Mouse (Mus musculus): ENCODE measurements around the gene Polr3e.

DNA sequence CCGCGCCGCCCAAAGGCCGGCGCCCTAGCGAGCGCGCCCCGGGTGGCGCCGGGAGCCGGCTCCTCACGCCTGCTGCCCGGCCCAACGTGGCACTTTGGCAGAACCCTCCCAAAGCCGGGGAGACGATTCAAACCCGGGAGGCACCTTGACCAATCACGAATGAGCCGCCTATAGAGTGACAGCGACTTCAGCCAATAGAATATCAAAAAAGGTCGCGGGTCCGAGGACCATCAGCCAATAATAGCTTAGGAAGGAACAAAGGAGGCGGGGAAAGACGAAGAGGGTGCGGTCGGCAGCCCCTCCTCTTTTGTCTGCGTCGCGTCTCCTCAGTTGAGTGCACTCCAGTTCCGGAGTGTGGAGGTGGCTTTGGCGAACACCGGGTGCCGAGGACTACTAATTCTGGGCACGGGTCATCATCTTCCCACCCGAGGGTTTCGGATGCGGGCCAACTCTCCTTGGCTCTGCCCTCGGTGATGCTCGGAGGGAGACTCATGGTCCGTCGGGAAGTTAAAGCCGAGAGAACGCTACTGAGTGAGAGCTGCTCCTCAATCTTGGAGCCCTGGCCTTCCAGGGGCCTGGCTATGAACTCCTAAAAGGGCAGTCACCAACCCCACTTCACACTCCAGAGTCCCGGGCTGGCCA, 64.8 kb downstream of the Polr3e start, which contains the start of the genes Cdr2 and Mfsd13b:
- TF ChIP-seq POLR2A (IDR thresholded peaks at IDR 0.05; ENCODE audit: low read depth, low read length), result peak; percentile 94
- TF ChIP-seq CTCF (IDR thresholded peaks at IDR 0.05; ENCODE audit: extremely low read depth, insufficient read length, insufficient replicate concordance, low read depth, low read length), result no peak

Measured in small intestine, adult 2 months (tissue).